Mouse (Mus musculus): ENCODE results near the gene Gm45618.

Gene Gm45618

GRCm38 (mm10) chr7:142070458-142071211 is 49.9 kb downstream of the Gm45618 start:
- DNase-seq (ENCODE audit: low read depth, low spot score) = peak; percentile 44

Data from embryo, embryonic 11.5 days (tissue).